Mouse (Mus musculus) frontal cortex, postnatal 14 days (tissue): Measurements from ENCODE around the gene Ulk4.
"Not testable (repeated sequence)": the region's sequence is repeated elsewhere in the genome, so short reads cannot be mapped to it uniquely, and the experiment has no call there.

Source experiments
- DNase-seq, 2 experiments: peaks; one replicate each; pipeline ENCODE4 v3.0.0; 2022; ENCODE audit warnings: low spot score in 2 of 2

The Ulk4 gene

GRCm38 (mm10) chr9:121064606-121065355 lies 212.2 kb downstream of the Ulk4 start:
- no peak for DNase-seq

DNA sequence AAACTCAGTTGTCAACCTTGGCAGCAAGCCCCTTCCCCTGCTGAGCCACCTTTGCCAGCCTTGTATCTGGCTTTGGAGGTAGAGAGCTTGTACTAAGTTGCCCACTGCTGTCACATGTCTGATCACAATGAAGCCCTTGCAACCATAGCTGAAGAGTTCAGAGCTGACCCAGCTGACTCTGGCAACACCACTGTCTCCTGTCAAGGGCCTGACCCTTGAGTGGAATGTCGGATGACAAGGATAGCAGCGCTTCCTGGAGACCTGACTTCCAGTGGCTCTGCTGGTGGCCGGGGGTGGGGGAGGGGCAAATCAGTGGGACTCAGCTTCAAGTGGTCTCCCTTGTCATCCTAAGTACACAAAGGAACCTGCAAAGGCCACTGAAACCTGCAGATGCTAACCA lies 214.3 kb downstream of the Ulk4 start:
- no peak for DNase-seq

GRCm38 (mm10) chr9:121061820-121062623 lies 215.0 kb downstream of the Ulk4 start:
- no peak for DNase-seq

DNA sequence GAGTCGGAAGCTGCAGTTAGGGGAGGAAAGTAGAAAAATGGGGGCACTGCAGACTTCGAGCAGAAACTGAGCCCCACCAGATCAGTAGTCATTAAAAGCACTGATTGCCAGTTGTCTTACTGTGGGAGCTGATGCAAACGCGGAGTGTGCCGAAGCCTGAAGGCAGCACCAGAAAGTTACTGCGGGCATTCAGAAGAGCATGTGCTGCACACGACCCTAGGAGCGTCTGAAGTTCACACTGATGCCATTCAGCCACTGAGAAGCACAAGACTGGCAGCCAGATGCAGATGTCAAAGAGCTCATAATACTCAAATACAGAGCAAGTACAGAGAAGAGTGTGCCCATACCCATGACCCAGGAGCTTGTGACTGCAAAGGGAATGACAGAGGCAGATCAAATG lies 216.7 kb downstream of the Ulk4 start:
- DNase-seq = no peak

- no peak for DNase-seq
Observed at GRCm38 (mm10) chr9:121059286-121059685, 217.7 kb downstream of the Ulk4 start.

DNA sequence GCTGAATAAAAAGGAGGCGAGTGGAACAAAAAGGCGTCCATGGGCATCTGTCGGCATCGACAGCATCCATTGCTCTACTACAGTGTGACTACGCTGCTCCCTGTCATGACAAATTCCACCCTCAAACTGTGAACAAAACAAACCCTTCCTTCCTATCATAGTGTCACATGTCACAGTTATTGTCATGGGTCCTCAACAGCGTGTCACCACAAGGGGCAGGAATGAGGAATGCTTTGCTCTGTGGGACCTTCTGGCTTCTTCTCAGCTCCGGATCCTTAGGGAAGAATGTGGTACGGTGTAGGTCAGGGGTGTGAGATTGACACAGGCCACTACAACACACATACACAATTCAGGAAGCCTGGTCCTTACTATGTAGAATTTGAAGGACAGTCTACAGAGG lies 218.5 kb downstream of the Ulk4 start:
- DNase-seq = no peak

- no peak for DNase-seq
Observed at GRCm38 (mm10) chr9:121058116-121058515, 218.9 kb downstream of the Ulk4 start.

DNA sequence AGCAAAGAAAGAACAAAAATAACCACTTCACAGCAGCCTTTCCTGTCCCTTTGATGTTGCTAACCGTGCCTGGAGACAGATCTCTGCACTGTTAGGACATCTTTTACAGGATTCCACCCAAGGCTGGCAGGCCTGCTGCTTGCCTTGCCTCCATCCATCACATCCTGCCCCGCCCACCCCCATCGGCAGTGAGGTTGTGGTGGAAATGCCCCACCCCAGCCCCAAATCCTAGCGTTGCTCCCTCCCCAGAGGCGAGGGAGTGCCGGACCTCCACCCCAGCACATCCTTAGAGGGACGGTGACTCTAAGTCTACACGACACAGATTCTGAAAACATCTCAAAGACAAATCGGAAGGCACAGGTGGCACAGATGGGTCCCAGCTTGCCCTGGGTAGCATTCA lies 219.6 kb downstream of the Ulk4 start:
- no peak for DNase-seq

- no peak for DNase-seq
Observed at GRCm38 (mm10) chr9:121056526-121056925, 220.5 kb downstream of the Ulk4 start.

GRCm38 (mm10) chr9:121056036-121056435 lies 221.0 kb downstream of the Ulk4 start:
- no peak for DNase-seq

DNA sequence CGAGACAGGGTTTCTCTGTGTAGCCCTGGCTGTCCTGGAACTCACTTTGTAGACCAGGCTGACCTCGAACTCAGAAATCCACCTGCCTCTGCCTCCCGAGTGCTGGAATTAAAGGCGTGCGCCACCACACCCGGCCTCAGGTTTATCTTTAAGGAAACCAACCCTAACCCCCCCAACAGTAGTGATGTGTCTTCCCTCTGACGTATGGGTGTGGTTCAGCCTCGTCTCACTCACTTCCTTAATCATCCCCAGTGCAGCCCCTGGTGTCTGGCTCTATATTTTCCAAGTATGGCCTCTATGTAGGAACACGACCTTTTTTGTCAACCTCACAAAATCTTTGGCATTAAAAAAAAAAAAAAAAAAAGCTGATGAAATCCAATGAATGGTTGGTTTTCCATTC lies 231.3 kb downstream of the Ulk4 start:
- not testable (repeated sequence) for DNase-seq

GRCm38 (mm10) chr9:121044471-121045206 lies 232.4 kb downstream of the Ulk4 start:
- DNase-seq = no peak

GRCm38 (mm10) chr9:121043021-121043420 lies 234.0 kb downstream of the Ulk4 start:
- no peak for DNase-seq

GRCm38 (mm10) chr9:121038396-121038795 lies 238.6 kb downstream of the Ulk4 start:
- DNase-seq = no peak

DNA sequence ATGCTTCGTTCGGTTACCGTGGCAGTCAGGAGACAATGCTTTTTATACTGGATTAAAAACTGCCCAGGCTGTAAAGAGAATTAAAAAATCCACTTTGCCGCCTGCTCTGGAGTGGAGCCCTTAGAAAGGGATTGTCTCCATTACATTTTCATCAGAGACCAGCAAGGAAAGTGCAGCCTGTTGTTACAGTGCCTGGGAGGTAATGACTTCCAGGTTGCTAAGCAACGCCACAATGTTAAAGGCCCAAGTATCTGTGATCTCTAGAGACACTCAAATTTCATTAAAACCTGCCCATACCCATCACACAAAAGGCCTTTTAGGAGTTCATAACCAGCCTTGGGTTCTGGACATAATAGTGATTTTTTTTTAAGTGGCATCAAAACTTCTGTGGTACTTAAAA lies 239.0 kb downstream of the Ulk4 start:
- DNase-seq = no peak

DNA sequence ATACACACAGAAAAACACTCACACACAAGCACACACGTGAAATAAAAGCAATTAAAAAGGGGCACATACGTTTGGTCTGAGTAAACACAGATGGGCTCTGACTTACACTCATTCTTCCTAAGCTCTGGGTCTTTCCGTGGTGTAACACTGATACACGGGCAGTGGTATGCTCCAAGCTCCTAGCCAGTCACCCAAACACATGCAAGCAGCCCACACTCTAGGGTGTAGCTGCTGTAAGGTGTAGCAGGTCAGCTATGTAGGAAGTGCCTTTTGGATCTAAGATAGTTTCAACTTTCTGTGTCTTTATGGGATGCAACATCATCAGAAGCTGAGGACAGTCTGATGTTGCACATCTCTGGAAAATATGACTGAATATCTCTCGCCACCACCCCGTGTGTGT lies 241.7 kb downstream of the Ulk4 start:
- DNase-seq = no peak

DNA sequence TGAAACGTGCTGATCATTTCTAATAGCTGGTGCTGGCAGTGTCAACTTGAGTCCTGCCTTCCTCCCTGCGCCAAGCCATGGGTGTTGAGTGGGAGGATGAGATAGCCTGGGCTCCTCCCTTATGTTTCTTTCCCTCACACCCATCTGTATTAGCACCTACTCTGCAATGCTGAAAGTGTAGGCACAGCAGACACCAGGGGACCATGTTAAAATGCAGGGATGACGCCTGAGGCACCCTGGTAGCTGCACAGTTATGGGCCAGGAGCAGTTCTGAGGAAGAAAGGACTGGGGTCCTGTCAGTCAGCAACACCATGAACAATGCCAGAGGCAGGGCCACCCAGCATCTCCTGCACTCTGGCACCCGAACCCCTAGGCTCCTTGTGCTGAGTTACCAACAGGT lies 243.4 kb downstream of the Ulk4 start:
- no peak for DNase-seq

DNA sequence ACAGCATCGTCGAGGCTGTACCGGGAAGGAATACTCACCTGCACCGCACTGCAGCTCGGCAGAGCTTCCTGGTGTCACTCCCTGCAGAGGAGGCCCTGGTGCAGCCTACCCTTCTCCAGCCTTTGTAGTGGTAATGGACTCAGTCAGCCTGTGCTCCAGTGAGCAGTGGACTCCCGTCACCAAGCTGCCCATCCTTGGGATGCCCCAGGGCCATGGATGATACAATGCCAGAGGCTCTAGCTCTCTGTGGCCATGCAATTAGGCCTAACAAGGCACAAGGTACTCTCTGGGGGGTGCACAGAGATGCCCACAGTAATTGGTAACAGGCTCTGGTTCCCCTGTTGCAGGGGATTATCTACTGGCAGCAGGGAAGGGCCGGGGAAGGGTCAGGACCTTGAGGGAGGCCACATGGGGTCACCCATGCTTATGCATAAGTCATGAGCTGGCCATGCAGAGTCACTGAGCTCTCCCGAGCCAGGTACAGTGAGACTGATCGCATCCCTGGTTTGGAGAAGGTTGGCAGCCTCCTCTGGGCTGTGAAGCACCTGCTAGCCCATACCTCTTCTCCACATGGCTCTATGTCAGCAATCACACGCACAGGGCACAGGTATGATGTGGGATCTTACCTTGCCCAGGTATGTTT lies 244.6 kb downstream of the Ulk4 start:
- DNase-seq = no peak

DNA sequence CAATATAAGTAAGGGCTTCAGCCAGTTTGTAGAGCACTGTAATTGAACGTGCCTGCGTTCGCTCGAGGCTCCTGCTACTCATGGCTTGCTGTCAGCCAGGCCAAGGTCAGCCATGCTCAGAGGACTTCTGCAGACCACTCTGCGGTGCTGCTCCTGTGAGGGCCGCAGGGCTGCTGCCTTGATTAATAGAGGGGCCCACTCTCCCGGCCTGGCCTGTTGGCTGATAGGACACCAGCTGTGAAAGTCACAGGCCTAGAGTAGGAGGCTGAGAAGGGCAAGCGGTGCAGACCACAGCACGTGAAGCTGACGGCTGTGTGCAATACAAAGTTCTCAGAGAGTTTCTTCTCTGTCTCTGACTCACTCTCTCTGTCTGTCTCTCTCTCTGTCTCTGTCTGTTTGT lies 246.0 kb downstream of the Ulk4 start:
- DNase-seq = no peak

- no peak for DNase-seq
Observed at GRCm38 (mm10) chr9:121029786-121030185, 247.2 kb downstream of the Ulk4 start.

DNA sequence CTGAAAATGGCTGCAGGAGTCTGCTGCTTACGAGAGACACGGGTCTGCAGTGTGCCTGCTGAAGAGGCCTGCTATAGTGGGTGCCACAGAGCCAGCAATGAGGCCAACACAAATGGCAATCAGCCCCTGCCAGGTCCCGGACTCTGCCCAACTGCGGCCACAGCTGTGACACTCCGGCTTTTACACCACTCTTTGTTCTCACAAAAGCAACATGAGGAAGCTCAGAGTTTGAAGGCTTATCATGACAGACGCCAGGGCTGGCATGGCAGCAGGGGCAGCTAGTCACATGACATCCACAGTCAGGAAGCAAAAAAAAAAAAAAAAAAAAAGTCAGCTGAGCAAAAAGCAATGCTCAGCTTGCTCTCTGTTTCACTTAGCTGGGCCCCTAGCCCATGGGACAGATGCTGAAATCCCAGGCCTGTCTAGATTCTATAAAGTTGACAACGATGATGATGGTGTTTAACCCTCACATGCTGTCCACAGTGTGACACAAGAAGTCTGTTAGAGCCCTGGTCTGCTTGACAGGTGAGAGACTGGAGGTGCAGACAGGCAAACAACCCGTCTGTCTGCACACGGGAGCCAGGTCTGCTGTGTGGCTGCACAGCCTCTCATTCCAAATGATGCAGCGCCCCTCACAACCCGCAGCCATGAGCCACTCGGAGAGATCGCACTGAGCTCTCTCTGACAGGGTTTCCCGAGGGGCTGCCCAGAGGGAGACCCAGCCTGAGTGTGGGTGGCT lies 253.3 kb downstream of the Ulk4 start:
- no peak for DNase-seq
